Mouse (Mus musculus) granulocyte monocyte progenitor cell, adult 5-6 weeks (primary cell): ENCODE measurements at regions not wholly inside any gene's neighbourhood (a gene's known extent, or its start where the extent isn't known, plus 50 kb on each side); places are given as distances from the start of the nearest gene placed in this dataset.

Experiments used
- ATAC-seq: replicated peaks from 2 replicates; pipeline ENCODE4 v1.8.0; 2016; ENCODE audit warnings: mild to moderate bottlenecking, moderate TSS enrichment, inconsistent platforms; ENCODE audit not compliant: poor library complexity, severe bottlenecking

- ATAC-seq = no peak
Measured at GRCm38 (mm10) chr17:87867611-87868010, 53.2 kb upstream of the Rpl36-ps4 start.

DNA sequence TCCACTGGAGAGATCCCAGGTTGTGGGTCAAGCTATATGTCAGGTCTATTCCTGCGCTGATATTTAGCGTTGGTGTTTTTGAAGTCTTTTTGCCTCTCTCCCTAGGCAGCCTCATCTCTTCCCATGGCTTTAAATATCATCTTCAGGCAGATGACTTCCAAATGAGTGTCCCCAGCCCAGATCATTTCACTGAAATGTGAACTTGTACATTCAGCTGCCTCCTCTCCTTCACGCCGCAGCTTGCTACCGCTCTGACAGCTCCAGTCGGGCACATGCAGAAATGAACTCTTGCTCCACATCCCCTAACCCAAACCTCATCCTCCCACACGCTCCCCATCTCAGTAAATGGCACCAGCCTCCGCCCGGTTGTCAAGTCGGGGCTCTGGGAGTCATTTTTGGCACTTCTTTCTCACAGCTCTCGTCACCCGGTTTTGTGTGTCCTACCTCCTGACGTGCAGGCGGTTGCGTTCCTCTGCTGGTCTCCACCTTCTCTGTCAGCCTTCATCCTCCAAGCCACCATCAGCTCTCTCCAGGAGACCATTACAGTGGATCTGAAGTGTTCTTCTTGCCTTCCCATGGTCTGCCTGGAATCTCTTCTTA is 54.0 kb upstream of the Rpl36-ps4 start:
- no peak for ATAC-seq

GRCm38 (mm10) chr17:87866165-87866564 is 54.6 kb upstream of the Rpl36-ps4 start:
- no peak for ATAC-seq

GRCm38 (mm10) chr17:87865439-87865838 is 55.3 kb upstream of the Rpl36-ps4 start:
- ATAC-seq = 0 out of 2 replicates have a peak, but pooled peaks have one; percentile 30

GRCm38 (mm10) chr17:87864842-87865241 is 55.9 kb upstream of the Rpl36-ps4 start:
- ATAC-seq = no peak

DNA sequence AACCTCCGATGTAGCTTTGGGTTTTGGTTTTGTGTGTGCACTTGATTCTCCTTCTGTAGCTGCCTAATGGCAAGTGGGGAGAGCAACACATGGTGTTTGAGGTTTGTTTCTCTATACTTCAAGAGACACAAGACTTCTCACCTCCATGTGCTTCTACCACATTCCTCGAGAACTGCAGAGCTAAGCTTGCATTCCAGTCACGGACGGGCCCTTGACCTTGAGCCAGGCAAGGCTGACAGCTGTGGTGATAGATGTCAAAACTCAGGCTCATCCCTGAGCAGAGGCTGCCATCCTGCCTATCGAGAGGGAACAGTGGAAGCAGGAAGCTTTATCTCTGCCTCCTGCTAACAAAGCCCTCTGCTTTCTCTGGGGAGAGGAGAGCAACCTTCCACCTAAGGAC is 59.2 kb upstream of the Rpl36-ps4 start:
- no peak for ATAC-seq

DNA sequence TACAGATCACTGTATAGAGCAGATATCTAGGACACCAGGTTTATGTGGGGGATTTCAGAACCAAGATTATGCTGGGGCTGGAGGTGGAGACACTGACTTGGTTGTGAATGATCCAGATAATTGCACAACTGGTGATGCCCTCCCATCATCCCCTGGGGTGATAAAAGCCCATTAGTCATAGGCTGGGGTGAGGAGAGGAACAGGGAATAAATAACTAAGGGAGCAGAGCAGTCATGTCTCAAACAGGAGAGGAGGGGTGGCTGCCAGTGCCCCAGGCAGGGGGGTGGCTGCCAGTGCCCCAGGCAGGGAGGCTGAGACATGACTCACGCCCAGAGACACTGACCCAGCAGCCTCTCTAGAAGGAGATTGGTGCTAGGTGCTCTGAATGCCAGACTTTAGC is 53.7 kb upstream of the Kcnk12 start:
- 0 out of 2 replicates have a peak, but pooled peaks have one; percentile 12 for ATAC-seq

GRCm38 (mm10) chr17:87849897-87850296 is 52.1 kb upstream of the Kcnk12 start:
- ATAC-seq = no peak

DNA sequence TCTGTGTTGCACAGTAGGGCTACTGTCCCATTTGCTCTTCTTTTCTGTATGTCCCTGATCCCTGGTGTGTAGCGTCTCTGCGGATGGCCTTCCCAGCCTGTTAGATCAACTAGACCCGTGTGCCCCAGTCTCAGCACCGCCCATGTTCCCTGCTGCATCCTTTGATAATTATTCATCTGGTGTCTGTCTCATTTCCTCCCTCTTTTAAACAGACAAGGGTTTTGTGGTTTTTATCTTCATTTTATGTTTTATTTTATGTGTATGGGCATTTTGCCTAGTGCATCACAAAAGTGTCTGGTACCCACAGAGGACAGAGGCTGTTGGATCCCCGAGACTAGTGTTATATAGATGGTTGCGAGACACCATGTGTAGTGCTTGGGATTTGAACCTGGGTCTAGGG is 51.6 kb upstream of the Kcnk12 start:
- no peak for ATAC-seq

- ATAC-seq = no peak
Measured at GRCm38 (mm10) chr17:87848964-87849363, 51.2 kb upstream of the Kcnk12 start.
